Mouse (Mus musculus): ENCODE measurements around the gene Cfap65. TPM values are rescaled to one million over a fixed set of nuclear protein-coding genes. Genes with fewer than 3 reads are reported as not detected.
A peak's percentile ranks its signal among the peaks of the same experiment; 100 is the strongest.

Gene Cfap65
- polyA plus RNA-seq, 1 experiment from 2014 or later = 0.08 TPM

DNA sequence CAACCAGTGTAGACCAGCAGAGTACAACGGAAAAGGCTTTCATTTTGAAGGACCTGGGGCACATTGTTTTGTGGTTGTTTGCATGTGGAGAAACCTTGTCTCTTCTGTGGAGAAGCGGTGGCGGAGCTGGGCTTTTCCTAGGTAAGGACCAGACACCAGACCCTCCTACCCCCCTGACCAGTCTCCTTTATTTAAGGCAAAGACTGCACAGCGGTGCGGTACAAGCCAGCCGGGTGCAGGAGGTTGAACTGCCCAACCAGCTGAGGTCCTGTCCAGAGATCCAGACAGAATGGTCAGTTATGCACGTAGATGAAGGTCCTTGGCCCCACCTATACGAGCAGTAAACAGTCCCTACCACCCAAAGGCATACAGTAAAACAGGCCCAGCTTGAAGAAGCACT, 52.6 kb downstream of the Cfap65 start:
- DNase-seq (ENCODE audit: low spot score) = no peak

DNA sequence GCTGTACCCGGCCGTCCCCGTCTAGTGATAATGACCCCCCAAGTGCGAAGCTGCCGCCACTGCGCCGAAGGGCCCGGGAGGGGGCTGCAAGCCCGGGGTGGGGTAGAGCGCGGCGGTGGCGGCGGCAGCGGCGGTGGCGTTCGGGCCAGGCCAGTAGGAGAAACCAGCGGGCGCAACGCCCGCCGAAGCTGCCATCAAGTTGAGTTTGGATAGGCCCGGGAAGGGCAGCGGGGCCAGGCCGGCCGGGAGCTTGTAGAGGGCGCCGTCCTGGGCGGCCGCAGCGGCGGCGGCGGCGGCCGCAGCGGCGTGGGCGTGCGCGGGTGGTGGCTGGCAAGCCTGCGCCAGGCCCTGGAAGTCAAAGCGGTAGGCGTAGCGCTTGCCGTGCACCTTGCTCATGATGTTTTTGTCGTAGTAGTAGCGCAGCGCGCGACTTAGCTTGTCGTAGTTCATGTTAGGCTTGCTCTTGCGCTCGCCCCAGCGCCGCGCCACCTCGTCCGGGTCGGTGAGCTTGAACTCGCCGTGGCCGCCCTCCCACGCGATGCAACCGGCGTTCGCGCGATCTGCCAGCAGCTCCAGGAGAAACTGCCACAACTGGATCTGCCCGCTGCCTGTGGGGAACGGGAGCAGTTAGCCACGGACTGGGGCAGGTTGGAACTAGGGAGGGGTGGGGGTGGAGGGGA, 53.2 kb downstream of the Cfap65 start:
- DNase-seq (ENCODE audit: low spot score) = no peak

DNA sequence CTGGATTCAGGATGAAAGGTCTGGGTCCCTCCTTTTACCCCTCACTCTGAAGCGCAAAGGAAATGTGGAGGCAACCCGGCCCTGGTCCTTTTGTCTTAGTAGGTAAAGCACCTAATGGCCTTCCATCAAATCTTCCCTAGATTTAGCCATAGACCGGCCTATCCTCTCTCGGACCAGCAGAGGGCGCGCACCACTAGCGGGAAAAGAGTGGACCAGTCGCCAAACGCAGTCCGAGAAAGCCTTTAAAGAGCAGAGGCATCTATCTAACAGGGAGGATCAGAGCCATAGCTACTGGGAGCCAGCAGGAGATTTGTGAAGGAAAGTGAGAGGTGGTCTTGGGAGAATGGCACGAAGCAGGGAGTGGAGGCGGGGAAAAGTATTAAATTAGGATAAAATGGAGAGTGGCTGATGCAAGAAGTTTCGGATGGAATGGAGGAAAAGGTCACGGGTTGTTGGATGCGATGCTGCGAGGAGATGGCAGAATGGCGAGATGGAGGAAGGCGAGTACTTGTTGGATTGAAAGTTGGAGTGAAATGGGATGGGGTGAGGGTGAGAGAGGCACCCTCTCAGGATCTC, 54.5 kb downstream of the Cfap65 start:
- DNase-seq (ENCODE audit: low spot score) = peak; percentile 50

DNA sequence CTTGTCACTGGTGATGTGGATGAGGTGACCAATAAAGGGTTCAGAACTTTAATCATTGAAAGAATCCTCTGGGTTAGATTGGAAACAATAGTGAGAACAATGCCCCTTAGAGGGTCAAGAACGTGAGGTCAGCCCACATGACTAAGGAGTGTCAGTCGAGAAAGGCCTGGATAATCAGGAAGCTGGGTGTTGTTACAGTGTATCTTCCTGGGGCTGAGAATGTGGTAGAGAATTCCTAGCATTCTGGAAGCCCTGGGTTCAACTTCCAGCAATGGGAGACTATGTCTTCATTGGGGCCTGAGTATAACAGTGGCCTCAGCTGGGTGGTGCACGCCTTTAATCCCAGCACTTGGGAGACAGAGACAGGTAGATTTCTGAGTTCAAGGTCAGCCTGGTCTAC, 58.2 kb downstream of the Cfap65 start:
- no peak for DNase-seq (ENCODE audit: low spot score)

DNA sequence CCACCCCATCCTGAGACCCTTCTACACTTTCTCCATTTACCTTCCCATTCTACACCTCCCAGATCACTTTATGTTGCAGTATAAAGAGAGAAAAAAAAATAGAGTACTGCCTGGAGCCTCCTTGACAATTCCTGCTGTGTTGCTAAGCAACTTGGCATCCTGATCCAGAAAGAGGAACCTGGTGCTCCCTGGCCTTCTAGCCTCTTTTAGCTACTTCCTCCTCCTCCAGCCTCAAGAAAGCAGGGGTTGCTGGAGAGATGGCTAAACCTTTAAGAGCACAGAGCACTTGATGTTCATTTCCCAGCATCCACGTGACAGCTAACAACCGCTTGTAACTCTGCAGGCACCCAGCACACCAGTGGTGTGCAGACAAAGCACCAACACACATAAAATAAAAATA, 63.2 kb downstream of the Cfap65 start:
- DNase-seq (ENCODE audit: low spot score) = no peak

DNA sequence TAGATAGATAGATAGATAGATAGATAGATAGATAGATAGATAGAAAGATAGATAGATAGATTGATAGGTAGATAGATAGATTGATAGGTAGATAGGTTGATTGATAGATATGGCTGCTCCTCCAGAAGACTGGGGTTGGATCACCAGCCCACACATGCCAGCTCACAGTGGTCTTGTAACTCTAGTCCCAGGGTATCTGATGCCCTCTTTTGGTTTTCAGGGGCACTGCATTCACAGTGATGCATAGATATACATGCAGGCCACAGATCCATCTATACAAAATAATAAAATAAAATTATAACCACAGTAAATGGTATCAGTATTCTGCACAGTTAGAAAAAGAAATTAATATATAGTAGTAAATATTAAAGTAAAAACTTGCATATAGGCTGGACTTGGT, 73.6 kb downstream of the Cfap65 start:
- no peak for DNase-seq (ENCODE audit: low spot score)

DNA sequence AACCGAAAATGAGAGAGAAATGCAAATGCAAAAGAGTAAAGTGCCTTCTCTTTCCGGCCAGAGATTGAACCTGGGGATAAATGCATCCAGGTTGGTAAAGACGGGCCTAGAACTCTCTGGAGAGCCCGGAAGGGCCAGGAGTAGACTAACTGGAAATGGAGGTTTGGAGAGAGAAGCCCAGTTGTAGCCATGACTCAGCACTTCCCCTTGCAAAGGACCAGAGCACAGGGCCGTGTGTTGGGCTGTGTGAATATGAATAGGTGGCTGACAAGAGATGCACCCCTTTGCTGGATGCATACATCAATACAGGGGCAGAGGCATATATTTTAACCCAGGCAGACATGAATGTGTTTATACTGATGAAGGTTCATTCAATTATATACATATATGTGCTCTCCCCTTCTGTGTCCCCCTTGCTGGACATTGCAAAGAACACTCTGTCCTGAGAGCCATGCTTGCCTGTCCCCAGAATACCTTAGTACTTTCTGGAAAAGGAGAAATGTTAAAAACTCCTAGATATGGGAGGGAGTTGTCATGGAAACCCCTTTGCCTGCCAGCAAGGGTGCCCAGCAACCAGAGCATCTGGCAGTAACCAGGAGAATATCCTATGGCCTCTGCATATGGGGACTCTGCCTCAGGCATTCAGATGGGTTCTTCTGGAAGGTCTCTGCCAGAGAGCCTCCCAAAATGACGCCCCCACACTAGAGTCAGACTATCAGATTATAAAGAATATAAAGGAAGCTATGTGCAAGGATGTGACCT, 76.0 kb downstream of the Cfap65 start:
- no peak for DNase-seq (ENCODE audit: low spot score)

DNA sequence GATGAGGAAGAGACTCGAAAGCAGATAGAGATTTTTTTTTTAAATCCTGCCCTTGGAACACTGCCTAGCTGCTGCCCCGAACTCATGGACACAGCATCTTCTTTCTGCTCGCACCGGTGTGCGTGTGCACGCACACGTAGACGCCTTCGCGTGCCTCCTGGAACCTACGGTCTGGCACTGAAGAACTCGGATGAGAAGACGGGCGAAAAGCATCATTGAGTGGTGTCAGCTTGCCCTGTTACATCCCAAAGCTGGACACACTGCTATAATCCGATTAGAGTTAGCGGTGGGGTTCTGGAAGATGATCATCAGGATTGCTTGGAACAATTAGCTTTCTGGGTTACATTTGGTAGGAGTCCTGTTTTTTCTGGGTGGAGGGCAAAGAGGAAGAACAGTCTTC, 76.6 kb downstream of the Cfap65 start:
- no peak for DNase-seq (ENCODE audit: low spot score)

DNA sequence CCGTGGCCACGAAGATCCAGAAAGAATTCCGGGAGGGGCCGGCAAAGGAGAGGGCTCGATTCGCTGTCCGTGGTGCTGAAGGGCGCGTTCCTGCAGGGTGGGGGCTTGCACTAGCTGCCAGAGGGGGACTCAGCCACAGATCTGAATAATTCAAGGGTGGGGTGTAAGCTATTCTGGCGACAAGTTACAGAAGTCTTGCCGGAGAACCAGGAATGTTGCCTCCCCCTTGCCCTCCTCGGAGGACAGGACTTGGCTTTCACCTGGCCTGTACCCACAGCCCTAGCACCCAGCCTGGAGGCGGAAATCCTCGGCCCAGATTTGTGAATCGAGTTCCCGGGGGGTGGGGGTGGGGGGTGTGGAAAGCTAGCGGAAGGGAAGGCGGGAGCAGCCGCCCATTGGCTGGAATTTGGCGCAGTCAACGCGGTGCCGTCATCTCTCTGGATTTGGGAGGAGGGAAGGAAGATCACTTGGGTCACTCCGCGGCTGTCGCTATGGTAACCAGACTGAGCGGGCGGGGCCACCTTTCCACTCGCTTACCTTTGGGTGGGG, 77.2 kb downstream of the Cfap65 start:
- no peak for DNase-seq (ENCODE audit: low spot score)

DNA sequence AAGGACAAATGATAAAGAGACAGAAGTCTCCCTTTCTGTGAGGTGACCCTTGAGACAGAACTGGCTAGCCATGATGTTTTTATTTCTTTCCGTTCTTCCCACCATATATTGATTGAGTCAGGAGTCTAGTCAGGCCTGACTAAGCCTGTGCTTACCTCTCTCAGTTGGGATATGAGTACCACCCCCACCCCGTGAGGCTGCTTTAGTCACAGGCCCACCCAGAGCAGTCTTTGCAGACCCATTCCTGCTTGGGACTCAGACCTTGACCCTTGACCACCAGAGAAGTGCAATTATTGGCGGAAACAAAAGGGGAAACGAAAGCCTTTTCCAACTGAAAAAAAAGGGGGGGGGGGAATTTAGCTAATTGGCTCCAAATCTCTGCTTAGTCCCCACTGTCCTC, 77.7 kb downstream of the Cfap65 start:
- DNase-seq (ENCODE audit: low spot score) = no peak

DNA sequence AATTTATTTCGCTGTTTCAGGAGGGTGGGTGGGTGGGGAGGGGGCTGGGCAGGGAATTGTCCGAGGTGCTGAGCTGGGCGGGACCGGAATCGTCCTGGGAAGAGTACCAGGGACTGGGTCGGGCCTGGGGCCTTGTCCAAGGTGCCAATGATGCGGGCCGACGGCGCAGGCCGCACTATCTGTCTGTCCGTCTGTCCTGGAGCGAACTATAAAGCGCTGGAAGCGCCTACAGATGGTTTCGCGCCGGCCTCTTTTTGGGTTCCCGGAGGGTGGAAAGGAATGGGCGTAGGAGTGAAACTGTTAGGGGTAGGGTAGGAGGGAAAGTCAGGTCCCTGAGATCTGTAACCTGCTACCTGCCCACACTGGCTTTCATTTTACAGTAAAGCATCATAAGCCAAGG, 78.2 kb downstream of the Cfap65 start:
- no peak for DNase-seq (ENCODE audit: low spot score)

DNA sequence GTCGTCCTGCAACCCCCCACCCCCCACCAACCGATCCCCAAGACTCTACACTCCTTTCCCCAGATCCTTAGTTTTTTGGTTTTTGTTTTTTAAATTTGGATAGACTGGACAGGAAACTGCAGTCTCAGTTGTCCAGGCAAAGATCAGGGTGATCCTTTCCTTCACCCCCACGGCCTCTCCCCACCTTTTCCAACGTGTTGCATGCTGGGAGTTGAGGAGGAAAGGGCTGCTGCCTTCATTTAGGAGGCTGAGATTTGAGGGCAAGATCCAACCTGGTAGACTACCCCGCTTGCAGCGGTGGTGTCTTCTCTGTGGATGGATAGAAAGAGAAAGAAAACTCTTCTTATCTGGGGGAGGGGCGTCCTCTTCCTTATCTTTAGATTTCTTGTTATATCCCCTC, 78.6 kb downstream of the Cfap65 start:
- no peak for DNase-seq (ENCODE audit: low spot score)

DNA sequence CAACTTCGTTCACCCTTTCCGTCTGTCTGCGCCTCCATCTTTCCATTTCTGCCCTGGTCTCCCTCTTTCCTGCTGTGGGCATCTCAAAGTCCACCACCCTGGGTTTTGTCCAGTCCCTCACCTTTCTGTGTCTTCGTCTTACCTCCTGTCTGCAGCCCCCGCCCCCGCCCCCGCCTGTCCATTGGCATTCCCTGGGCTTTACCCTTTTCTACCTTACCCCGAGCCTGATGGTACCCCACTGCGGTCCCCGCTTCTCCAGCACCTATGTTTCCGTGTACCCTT, 79.0 kb downstream of the Cfap65 start:
- DNase-seq (ENCODE audit: low spot score) = no peak

DNA sequence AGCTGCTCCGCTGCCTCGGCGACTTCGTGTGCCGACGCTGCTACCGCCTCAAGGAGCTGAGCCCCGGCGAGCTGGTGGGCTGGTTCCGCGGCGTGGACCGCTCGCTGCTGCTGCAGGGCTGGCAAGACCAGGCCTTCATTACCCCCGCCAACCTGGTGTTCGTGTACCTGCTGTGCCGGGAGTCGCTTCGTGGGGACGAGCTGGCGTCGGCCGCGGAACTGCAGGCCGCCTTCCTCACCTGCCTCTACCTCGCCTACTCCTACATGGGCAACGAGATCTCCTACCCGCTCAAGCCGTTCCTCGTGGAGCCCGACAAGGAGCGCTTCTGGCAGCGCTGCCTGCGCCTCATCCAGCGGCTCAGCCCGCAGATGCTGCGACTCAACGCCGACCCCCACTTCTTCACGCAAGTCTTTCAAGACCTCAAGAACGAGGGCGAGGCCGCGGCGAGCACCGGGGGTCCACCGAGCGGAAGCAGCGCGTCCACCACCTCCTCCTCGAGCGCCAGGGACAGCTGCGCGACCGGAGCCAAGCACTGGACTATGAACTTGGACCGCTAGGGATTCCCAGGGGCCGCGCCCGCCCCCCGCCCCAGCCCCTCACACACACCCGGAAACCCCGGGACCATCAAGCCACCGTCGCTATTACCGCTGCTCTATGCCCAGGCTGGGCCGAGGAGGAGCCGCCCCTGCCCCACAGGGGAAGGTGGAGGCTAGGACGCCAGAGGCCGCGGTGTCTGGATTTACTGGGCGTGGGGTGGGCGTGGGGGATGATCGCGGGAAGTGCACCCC, 79.6 kb downstream of the Cfap65 start:
- no peak for DNase-seq (ENCODE audit: low spot score)

DNA sequence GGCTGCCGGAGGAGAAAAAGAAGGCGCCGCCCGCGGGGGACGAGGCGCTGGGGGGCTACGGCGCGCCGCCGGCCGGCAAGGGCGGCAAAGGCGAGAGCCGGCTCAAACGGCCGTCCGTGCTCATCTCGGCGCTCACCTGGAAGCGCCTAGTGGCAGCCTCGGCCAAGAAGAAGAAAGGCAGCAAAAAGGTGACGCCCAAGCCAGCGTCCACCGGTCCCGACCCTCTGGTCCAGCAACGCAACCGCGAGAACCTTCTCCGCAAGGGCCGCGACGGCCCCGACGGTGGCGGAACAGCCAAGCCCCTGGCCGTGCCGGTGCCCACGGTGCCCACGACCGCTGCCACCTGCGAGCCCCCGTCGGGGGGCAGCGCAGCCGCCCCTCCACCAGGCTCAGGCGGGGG, 80.2 kb downstream of the Cfap65 start:
- no peak for DNase-seq (ENCODE audit: low spot score)

DNA sequence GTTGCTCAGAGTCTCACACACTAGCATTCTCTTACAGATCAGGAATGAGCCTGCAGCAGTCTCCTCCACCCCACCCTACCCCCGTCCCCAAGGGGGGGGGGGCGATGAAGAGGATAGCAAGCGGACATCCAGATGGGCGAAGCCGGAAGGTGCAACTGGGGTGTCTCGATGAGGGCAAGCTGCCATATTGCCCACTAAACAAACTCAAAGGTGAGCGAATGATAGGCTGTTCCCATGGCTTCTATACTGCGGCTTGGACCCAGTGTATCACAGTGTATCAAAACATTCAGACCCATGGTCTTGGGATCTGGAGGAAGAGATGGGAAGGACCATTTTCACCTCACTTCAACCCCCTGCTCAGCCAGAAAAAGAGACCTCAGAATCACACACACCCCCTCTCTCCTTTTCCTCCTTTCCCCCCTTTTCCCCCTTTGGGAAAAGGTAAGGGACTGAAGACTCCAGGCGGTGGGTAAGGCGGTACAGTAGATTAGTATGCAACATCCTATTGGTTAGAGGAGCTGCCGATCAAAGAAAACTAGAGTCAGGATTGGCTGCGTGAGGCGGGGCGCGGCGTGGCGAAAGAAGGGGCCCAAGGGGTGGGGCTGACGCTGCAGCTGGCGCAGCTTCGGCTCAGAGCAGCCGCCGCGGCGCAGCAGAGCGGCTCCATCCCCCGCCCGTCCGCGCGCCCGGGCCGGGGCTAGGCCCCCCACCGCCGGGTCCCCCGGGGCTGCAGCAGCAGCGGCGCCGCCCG, 80.9 kb downstream of the Cfap65 start, which contains the start of gene Cdk5r2:
Cdk5r2 (plus strand) TSS at position 629 of the 751 bp plus-strand sequence.
- DNase-seq (ENCODE audit: low spot score) = peak; percentile 78

MicroRNAs within 50 kb of the gene (microRNA counts, 519-probe panel; counts per million panel counts)
- microRNA mmu-miR-375 = 4,980 counts per million, percentile 84 among the panel's probes with 10 or more counts

Small RNA genes within 50 kb of the gene (microRNA-seq; reads per million reads assigned to microRNA genes)
- 7,598 reads per million, percentile 89 among the genes with 10 or more reads in this experiment for gene Mir375 (ENCODE audit: borderline number of aligned reads)

Other genes with a start within 250 kb of the Cfap65 start
- gene Cyp27a1, start 222.0 kb downstream of the Cfap65 start, polyA plus RNA-seq (2015; fragmentation: Nextera tagmentation; extraction: Ambion mirVana) = 4.0 and 5.1 TPM in 2 replicates
- 0.16 TPM in 1 of 2 replicates, not detected in the other for gene Prkag3, start 186.4 kb downstream of the Cfap65 start, polyA plus RNA-seq (2015; fragmentation: Nextera tagmentation; extraction: Ambion mirVana)
- gene Wnt6, start 163.7 kb downstream of the Cfap65 start, polyA plus RNA-seq (2015; fragmentation: Nextera tagmentation; extraction: Ambion mirVana) = 1.6 and 2.6 TPM in 2 replicates
- gene Wnt10a, start 144.1 kb downstream of the Cfap65 start, polyA plus RNA-seq (2015; fragmentation: Nextera tagmentation; extraction: Ambion mirVana) = 1.6 and 1.9 TPM in 2 replicates
- not detected in 2 replicates for gene Cdk5r2, start 80.7 kb downstream of the Cfap65 start, polyA plus RNA-seq (2015; fragmentation: Nextera tagmentation; extraction: Ambion mirVana)
- not detected in 2 replicates for gene Fev, start 50.2 kb downstream of the Cfap65 start, polyA plus RNA-seq (2015; fragmentation: Nextera tagmentation; extraction: Ambion mirVana)
- 0.37 and 1.1 TPM in 2 replicates for gene Cryba2, start 42.5 kb downstream of the Cfap65 start, polyA plus RNA-seq (2015; fragmentation: Nextera tagmentation; extraction: Ambion mirVana)
- gene Ihh, start 16.1 kb upstream of the Cfap65 start, polyA plus RNA-seq (2015; fragmentation: Nextera tagmentation; extraction: Ambion mirVana) = 0.21 and 0.22 TPM in 2 replicates
- 14.6 and 15.7 TPM in 2 replicates for gene Nhej1, start 189.6 kb upstream of the Cfap65 start, polyA plus RNA-seq (2015; fragmentation: Nextera tagmentation; extraction: Ambion mirVana)
- 0.20 and 0.41 TPM in 2 replicates for gene Slc23a3, start 198.3 kb upstream of the Cfap65 start, polyA plus RNA-seq (2015; fragmentation: Nextera tagmentation; extraction: Ambion mirVana)
- 74.5 and 79.4 TPM in 2 replicates for gene Cnppd1, start 207.1 kb upstream of the Cfap65 start, polyA plus RNA-seq (2015; fragmentation: Nextera tagmentation; extraction: Ambion mirVana)
- 41.8 and 43.7 TPM in 2 replicates for gene Retreg2, start 207.2 kb upstream of the Cfap65 start, polyA plus RNA-seq (2015; fragmentation: Nextera tagmentation; extraction: Ambion mirVana)
- 47.8 and 48.6 TPM in 2 replicates for gene Zfand2b, start 233.0 kb upstream of the Cfap65 start, polyA plus RNA-seq (2015; fragmentation: Nextera tagmentation; extraction: Ambion mirVana)
- 9.4 and 11.4 TPM in 2 replicates for gene Abcb6, start 244.8 kb upstream of the Cfap65 start, polyA plus RNA-seq (2015; fragmentation: Nextera tagmentation; extraction: Ambion mirVana)

Data from thymus, postnatal 0 days (tissue).